Comparison of ENCODE assay signal across 8 mouse cellular contexts in the genomic region with DNA sequence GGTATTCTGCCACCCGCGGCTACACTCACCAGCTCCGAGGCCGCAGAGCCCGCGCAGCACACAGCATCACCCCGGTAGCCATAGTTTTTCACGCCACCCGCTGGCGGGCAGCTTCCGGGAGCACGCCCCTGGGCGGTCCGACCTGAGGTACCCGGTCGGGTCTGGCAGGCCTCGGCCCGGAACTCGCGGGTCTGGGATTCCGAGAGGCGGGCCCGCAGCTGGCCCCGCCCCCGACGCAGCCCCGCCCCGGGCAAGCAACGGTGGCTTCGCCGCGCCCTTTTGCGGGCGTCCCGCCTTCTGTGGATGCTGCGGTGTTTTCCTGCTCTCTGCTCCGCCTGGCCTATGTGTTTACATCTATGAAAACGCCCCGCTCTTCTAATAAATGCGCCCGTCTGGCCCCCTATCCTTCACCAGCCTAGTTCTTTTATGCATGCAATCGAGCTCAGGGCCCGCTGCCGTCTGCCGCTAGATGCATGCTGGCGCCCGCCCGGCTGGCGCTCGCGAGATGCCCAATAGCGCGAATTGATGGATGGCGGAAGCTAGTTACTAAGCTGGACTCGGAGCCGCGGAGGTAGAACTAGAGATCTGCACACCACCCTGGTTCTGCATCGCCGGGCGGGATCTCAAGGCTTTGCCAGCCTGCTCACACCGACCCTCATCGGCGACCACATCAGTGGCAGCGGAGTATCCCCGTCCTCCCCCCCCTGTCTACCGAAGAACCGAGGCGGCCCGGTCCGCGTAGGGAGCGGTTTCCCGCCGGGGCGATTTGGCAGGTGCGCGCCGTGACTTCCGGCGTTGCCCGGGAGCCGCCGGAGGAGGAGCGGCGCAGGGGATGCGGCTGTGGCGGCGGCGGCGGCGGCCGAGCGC. TPM values are rescaled to one million over a fixed set of nuclear protein-coding genes. Genes with fewer than 3 reads are reported as not detected.
DNase-seq lines count a peak whose midpoint lies in the region; ATAC-seq lines count a peak whose summit lies in the region.

TSS of gene Mrpl40 (minus strand) at position 421 of the 867 bp plus-strand sequence.
TSS of gene Hira (plus strand) at position 596 of the 867 bp plus-strand sequence.

- under 1% methylated on average over 91 of the region's 93 CpGs for WGBS in heart, embryonic 14.5 days
- under 1% methylated on average over 85 of the region's 93 CpGs for WGBS in liver, embryonic 13.5 days (ENCODE audit: insufficient replicate concordance)
- WGBS in stomach, embryonic 16.5 days = under 1% methylated on average over 91 of the region's 93 CpGs

- no peaks in the 10 kb centered on the region for H3K4me1 ChIP-seq in brown adipose tissue, adult 24 weeks (ENCODE audit: control insufficient read depth, insufficient read depth, insufficient read length, low read length)
- H3K4me1 ChIP-seq in heart, embryonic 14.5 days (ENCODE audit: control insufficient read depth in 2 of 2, insufficient read depth in 2 of 2, low read length in 2 of 2) = peaks cover 0 to 5% of the 10 kb centered on the region in 2 experiments; a peak in 2 of 4 replicates
- H3K4me1 ChIP-seq in liver, embryonic 13.5 days (replicated peaks) = peaks cover 63% of the 10 kb centered on the region
- peaks cover 4% of the 10 kb centered on the region for H3K4me1 ChIP-seq in stomach, embryonic 16.5 days (ENCODE audit: control insufficient read depth, insufficient read depth, low read length)

- peak; percentile 93 for ATAC-seq in heart, embryonic 14.5 days (ENCODE audit: insufficient number of reproducible peaks, insufficient read depth, low FRiP score, low read depth)
- ATAC-seq in liver, embryonic 13.5 days (ENCODE audit: low read depth) = peak; percentile 94
- ATAC-seq in stomach, embryonic 16.5 days (ENCODE audit: insufficient read depth, low FRiP score) = peak; percentile 95

- peaks cover 41% of the 10 kb centered on the region for H3K36me3 ChIP-seq in heart, embryonic 14.5 days (ENCODE audit: control insufficient read depth, insufficient read depth, low read length)
- H3K36me3 ChIP-seq in liver, embryonic 13.5 days = peaks cover 55% of the 10 kb centered on the region
- H3K36me3 ChIP-seq in stomach, embryonic 16.5 days (ENCODE audit: control insufficient read depth, insufficient read depth, low read length) = peaks cover 8% of the 10 kb centered on the region

- peak within 1 kb of the TSS; percentile 78 for H3K27ac ChIP-seq in brown adipose tissue, adult 24 weeks (replicated peaks; ENCODE audit: low read depth, low read length)
- peak within 1 kb of the TSS; percentile 90 to 94 for H3K27ac ChIP-seq in heart, embryonic 14.5 days (replicated peaks in 1 of 2; ENCODE audit: control insufficient read depth in 1 of 2, insufficient read depth in 1 of 2, low read depth in 2 of 2, low read length in 2 of 2)
- peak within 1 kb of the TSS; percentile 98 for H3K27ac ChIP-seq in liver, embryonic 13.5 days
- peak within 1 kb of the TSS; percentile 96 for H3K27ac ChIP-seq in stomach, embryonic 16.5 days (ENCODE audit: low read length)

- peak within 1 kb of the TSS; percentile 83 for H3K4me3 ChIP-seq in brown adipose tissue, adult 24 weeks (ENCODE audit: insufficient read depth, low read depth, low read length)
- H3K4me3 ChIP-seq in heart, embryonic 14.5 days (ENCODE audit: control insufficient read depth in 1 of 2, insufficient read depth in 1 of 2, low read depth in 1 of 2, low read length in 2 of 2) = peak within 1 kb of the TSS; percentile 88 to 94
- peak within 1 kb of the TSS; percentile 97 for H3K4me3 ChIP-seq in liver, embryonic 13.5 days (replicated peaks)
- peak within 1 kb of the TSS; percentile 79 for H3K4me3 ChIP-seq in stomach, embryonic 16.5 days (replicated peaks; ENCODE audit: low read length)

- no peaks in the 10 kb centered on the region for H3K9me3 ChIP-seq in heart, embryonic 14.5 days (ENCODE audit: control insufficient read depth, low read length)
- H3K9me3 ChIP-seq in liver, embryonic 13.5 days (replicated peaks) = no peaks in the 10 kb centered on the region
- H3K9me3 ChIP-seq in stomach, embryonic 16.5 days (replicated peaks; ENCODE audit: control insufficient read depth, low read length) = no peaks in the 10 kb centered on the region

- no peaks in the 10 kb centered on the region for H3K27me3 ChIP-seq in heart, embryonic 14.5 days (ENCODE audit: control insufficient read depth, insufficient read depth, low read length)
- no peaks in the 10 kb centered on the region for H3K27me3 ChIP-seq in liver, embryonic 13.5 days
- H3K27me3 ChIP-seq in stomach, embryonic 16.5 days (ENCODE audit: control insufficient read depth, insufficient read depth, low read length) = no peaks in the 10 kb centered on the region

- DNase-seq in CD4-positive, CD25-positive, alpha-beta regulatory T cell, adult 2 months (ENCODE audit: low read depth, low spot score) = peak; percentile 94
- peak; percentile 78 for DNase-seq in fibroblast of lung, adult 2 months (ENCODE audit: low read depth)
- DNase-seq in kidney, postnatal 14 days = peak; percentile 97
- peak; percentile 96 for DNase-seq in liver, embryonic 13.5 days
- peak; percentile 95 for DNase-seq in neural tube, embryonic 10.5 days (ENCODE audit: extremely low spot score, low spot score)

- H3K9ac ChIP-seq in heart, embryonic 14.5 days (ENCODE audit: low read length) = peak within 1 kb of the TSS; percentile 92
- peak within 1 kb of the TSS; percentile 94 for H3K9ac ChIP-seq in liver, embryonic 13.5 days
- peak within 1 kb of the TSS; percentile 89 for H3K9ac ChIP-seq in stomach, embryonic 16.5 days (ENCODE audit: low read length)

- peak within 1 kb of the TSS; percentile 82 for H3K4me2 ChIP-seq in heart, embryonic 14.5 days (ENCODE audit: low read length)
- H3K4me2 ChIP-seq in liver, embryonic 13.5 days = peak within 1 kb of the TSS; percentile 96
- H3K4me2 ChIP-seq in stomach, embryonic 16.5 days (ENCODE audit: low read depth, low read length) = peak within 1 kb of the TSS; percentile 81

RNA-seq across cellular contexts. Expression of gene Mrpl40, which starts in this region (rescaled TPM):
- polyA plus RNA-seq in brown adipose tissue, adult 24 weeks (2012; ENCODE audit: insufficient read depth, insufficient read length, missing spikeins) = 90.0 and 124 TPM in 2 replicates
- 90.5 and 93.1 TPM in 2 replicates for polyA plus RNA-seq in heart, embryonic 14.5 days (2014; fragmentation: Nextera tagmentation; extraction: Ambion mirVana)
- 84.7 and 88.8 TPM in 2 replicates for polyA plus RNA-seq in liver, embryonic 13.5 days (2015; fragmentation: Nextera tagmentation; extraction: Ambion mirVana)
- polyA plus RNA-seq in stomach, embryonic 16.5 days (2015; fragmentation: Nextera tagmentation; extraction: Ambion mirVana) = 88.9 and 94.7 TPM in 2 replicates

RNA-seq across cellular contexts. Expression of gene Hira, which starts in this region (rescaled TPM):
- polyA plus RNA-seq in brown adipose tissue, adult 24 weeks (2012; ENCODE audit: insufficient read depth, insufficient read length, missing spikeins) = 8.8 and 15.0 TPM in 2 replicates
- 10.9 and 13.0 TPM in 2 replicates for polyA plus RNA-seq in heart, embryonic 14.5 days (2014; fragmentation: Nextera tagmentation; extraction: Ambion mirVana)
- polyA plus RNA-seq in liver, embryonic 13.5 days (2015; fragmentation: Nextera tagmentation; extraction: Ambion mirVana) = 7.9 and 9.1 TPM in 2 replicates
- 4.9 and 6.0 TPM in 2 replicates for polyA plus RNA-seq in stomach, embryonic 16.5 days (2015; fragmentation: Nextera tagmentation; extraction: Ambion mirVana)

Comparison
In these comparisons a context has a peak if more than half of its experiments do, and no peak if none do; other contexts are left out.
1. Peak in every context shown above with its lines: DNase-seq, ATAC-seq, H3K4me3 ChIP-seq and H3K27ac ChIP-seq.